Mouse (Mus musculus) lung, embryonic 15.5 days (tissue): ENCODE data around the gene Calhm6. TPM values are rescaled to one million over a fixed set of nuclear protein-coding genes. Genes with fewer than 3 reads are reported as not detected.
A peak's percentile ranks its signal among the peaks of the same experiment; 100 is the strongest.

Experiments
- ATAC-seq: fragments of 200-750 bp; cut with Nextera tagmentation; 2 replicates; pipeline ENCODE4 v1.8.0; 2017; ENCODE audit warnings: moderate number of reproducible peaks, borderline replicate concordance; ENCODE audit not compliant: low FRiP score, low TSS enrichment; ENCODE audit errors: extremely low read depth
- H3K27ac ChIP-seq: fragments of 300-500 bp; sonication (generic); 2 replicates; pipeline ENCODE4 v1.5.1; 2015; ENCODE audit warnings: moderate library complexity, mild to moderate bottlenecking, inconsistent platforms
- H3K27me3 ChIP-seq: fragments of 300-500 bp; sonication (generic); 2 replicates; pipeline ENCODE4 v1.6.1; 2015; ENCODE audit warnings: inconsistent platforms
- H3K36me3 ChIP-seq: fragments of 300-500 bp; sonication (generic); 2 replicates; pipeline ENCODE4 v1.6.1; 2015; ENCODE audit warnings: inconsistent platforms
- H3K4me1 ChIP-seq: fragments of 300-500 bp; sonication (generic); 2 replicates; pipeline ENCODE4 v1.6.1; 2015; ENCODE audit warnings: inconsistent platforms
- H3K4me2 ChIP-seq: fragments of 300-500 bp; sonication (generic); 2 replicates; pipeline ENCODE4 v1.6.1; 2015; ENCODE audit warnings: inconsistent platforms, mild to moderate bottlenecking, moderate library complexity
- H3K4me3 ChIP-seq: fragments of 300-500 bp; sonication (generic); 2 replicates; pipeline ENCODE4 v1.5.1; 2015; ENCODE audit warnings: mild to moderate bottlenecking, inconsistent platforms
- H3K9ac ChIP-seq: fragments of 300-500 bp; sonication (generic); 2 replicates; pipeline ENCODE4 v1.6.1; 2015; ENCODE audit warnings: inconsistent platforms
- H3K9me3 ChIP-seq: fragments of 300-500 bp; sonication (generic); 2 replicates; pipeline ENCODE4 v1.6.1; 2016; ENCODE audit warnings: inconsistent platforms
- WGBS: fragments of 180-500 bp; shearing (Covaris S2); methylation state at CpG from one replicate; pipeline ENCODE4 v1.1.7; 2015; 5-methylcytosine and 5-hydroxymethylcytosine counted together
- polyA plus RNA-seq: library from polyadenylated mRNA; unstranded; fragments of >200 nt; fragmentation: Nextera tagmentation; extraction: Ambion mirVana; gene quantifications from 2 replicates; pipeline ENCODE4 v1.2.1, GENCODE M21; 2015

The Calhm6 gene
- polyA plus RNA-seq, 1 experiment from 2014 or later, result 1.2 TPM

DNA sequence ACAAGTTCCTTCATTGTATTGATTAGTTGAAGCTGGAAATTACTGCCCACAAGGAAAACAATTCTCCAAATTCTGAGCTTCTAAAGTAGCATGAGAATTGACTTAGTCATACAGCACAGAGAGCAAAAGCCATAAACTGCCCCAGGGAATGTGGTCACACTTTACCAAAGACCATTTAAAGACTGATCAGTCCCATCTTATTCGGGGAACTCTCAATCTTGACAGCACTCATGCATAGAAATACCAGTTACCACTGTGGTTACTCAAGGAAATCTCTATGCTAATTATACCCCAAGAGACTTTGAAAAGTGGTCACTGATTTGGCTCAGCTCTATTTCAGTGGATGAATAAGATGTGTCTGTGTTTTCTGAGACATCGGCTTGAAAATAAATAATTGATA lies 32.6 kb downstream of the Calhm6 start:
- no peak overlapping the region for H3K27ac ChIP-seq
- 0 out of 2 replicates have a peak overlapping the region, but pooled peaks have one; percentile 50 for H3K4me2 ChIP-seq
- no peaks in the 10 kb centered on the region for H3K36me3 ChIP-seq
- H3K9me3 ChIP-seq, result no peaks in the 10 kb centered on the region
- no peak for ATAC-seq
- H3K4me1 ChIP-seq, result peaks cover 6% of the 10 kb centered on the region
- 80% methylated on average over 2 of the region's 2 CpGs for WGBS
- no peaks in the 10 kb centered on the region for H3K27me3 ChIP-seq
- no peak overlapping the region for H3K4me3 ChIP-seq
- H3K9ac ChIP-seq, result no peak overlapping the region

DNA sequence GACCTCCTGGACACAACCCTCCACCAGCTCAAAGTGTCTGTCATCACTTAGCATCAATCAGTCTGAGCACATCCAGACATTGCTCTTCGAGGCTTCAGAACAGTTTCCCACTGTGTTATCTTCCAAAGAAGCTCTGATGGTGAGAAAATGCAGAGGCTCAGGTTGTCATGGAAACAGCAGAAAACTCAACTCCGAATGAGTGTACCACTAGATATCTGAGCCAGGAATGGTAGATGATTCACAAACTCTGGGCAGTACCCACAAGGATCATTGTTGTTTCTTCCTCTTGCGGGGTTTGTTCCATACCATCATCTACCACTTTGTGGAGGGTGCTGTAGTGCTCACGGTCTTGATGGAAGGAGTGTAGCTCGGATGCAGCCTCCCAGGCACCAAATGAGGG lies 35.9 kb downstream of the Calhm6 start:
- Histone ChIP-seq H3K27ac (no peak overlapping the region), H3K9ac (no peak overlapping the region), H3K9me3 (no peaks in the 10 kb centered on the region), H3K4me1 (peaks cover 9% of the 10 kb centered on the region), H3K4me2 (no peak overlapping the region), H3K4me3 (no peak overlapping the region), H3K27me3 (no peaks in the 10 kb centered on the region), H3K36me3 (no peaks in the 10 kb centered on the region)
- ATAC-seq, result no peak
- 65% methylated on average over 5 of the region's 5 CpGs for WGBS

DNA sequence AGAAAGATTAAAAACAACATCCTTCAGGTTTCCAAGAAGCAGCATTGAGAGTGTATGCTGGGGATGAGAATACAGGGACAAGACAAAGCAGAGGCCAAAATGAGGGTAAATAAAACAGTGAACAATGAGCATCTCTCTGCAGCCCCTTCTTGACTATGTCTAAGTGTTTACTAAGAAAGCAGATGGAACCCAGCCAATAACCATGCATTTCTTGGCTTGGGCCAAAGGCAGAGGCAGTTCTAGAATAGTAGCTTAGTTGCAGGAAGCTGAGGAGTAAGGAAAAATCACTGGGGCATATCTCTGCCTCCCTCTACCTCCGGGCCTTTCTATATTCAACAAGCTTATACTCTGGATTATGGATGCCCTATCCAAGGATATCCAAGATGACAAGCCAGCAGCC lies 37.3 kb downstream of the Calhm6 start:
- no peak overlapping the region for H3K4me3 ChIP-seq
- no peak overlapping the region for H3K9ac ChIP-seq
- peak; percentile 68; the same call in 1 of the 2 replicates for ATAC-seq
- no peak overlapping the region for H3K4me2 ChIP-seq
- H3K4me1 ChIP-seq, result peaks cover 12% of the 10 kb centered on the region; the same call in 1 of the 2 replicates
- no peaks in the 10 kb centered on the region for H3K9me3 ChIP-seq
- H3K27me3 ChIP-seq, result no peaks in the 10 kb centered on the region
- H3K36me3 ChIP-seq, result no peaks in the 10 kb centered on the region
- WGBS, result 67% methylated on average over 1 of the region's 1 CpGs
- H3K27ac ChIP-seq, result no peak overlapping the region

DNA sequence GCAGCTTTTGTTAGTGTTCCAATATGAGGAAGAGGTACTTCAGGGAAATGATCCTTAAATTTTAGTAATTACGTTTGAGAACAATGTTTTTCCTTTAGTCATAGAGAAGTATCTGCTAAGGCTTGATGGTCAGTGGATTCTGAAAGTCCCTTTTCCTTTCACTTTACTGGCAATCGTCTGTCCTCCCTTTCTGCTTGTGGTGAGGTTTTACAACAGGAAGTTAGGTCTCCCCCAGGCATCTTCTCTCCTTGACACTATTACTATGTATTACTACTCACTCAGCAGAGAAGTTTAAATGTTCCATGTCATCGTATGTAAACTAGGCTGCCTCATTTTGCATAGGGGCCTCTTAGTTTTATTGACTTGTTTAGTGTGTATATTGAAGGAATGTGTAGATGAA lies 38.3 kb downstream of the Calhm6 start:
- H3K4me2 ChIP-seq, result no peak overlapping the region
- no peaks in the 10 kb centered on the region for H3K27me3 ChIP-seq
- H3K9ac ChIP-seq, result no peak overlapping the region
- H3K9me3 ChIP-seq, result no peaks in the 10 kb centered on the region
- no peaks in the 10 kb centered on the region for H3K36me3 ChIP-seq
- H3K27ac ChIP-seq, result no peak overlapping the region
- ATAC-seq, result no peak
- peaks cover 12% of the 10 kb centered on the region; the same call in 1 of the 2 replicates for H3K4me1 ChIP-seq
- 72% methylated on average over 3 of the region's 3 CpGs for WGBS
- H3K4me3 ChIP-seq, result no peak overlapping the region

- no peak overlapping the region for H3K4me3 ChIP-seq
- no peak overlapping the region for H3K4me2 ChIP-seq
- peak; percentile 73; the same call in 1 of the 2 replicates for ATAC-seq
- H3K27ac ChIP-seq, result peak overlapping the region; percentile 50; the same call in 1 of the 2 replicates
- no peaks in the 10 kb centered on the region for H3K27me3 ChIP-seq
- no peak overlapping the region for H3K9ac ChIP-seq
- peaks cover 12% of the 10 kb centered on the region; the same call in 1 of the 2 replicates for H3K4me1 ChIP-seq
- WGBS, result 61% methylated on average over 2 of the region's 2 CpGs
- no peaks in the 10 kb centered on the region for H3K9me3 ChIP-seq
- H3K36me3 ChIP-seq, result no peaks in the 10 kb centered on the region
These were observed 39.3 kb downstream of the Calhm6 start for GRCm38 (mm10) chr10:34088515-34088914.

DNA sequence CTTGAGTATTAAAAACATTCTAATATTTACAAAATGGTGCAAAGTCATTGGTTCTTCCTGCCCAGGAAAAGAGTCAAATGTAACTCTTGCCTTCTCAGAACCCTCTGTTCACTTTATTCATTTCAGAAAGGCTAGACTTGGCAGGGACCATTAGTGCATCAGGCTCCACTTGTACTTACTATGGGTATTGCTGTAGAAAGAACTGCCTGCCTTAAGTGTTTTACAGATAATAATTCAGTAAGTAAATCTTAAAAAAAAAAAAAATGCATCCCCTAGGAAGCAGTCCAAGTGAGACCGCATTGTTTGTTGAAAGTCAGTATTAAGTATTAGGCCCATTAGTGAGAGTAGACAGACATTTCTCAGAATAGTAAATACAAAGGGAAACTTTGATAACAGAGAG lies 41.3 kb downstream of the Calhm6 start:
- Histone ChIP-seq H3K4me1 (peaks cover 12% of the 10 kb centered on the region; the same call in 1 of the 2 replicates), H3K4me2 (no peak overlapping the region), H3K36me3 (no peaks in the 10 kb centered on the region), H3K27ac (no peak overlapping the region), H3K9ac (no peak overlapping the region), H3K27me3 (no peaks in the 10 kb centered on the region), H3K4me3 (no peak overlapping the region), H3K9me3 (no peaks in the 10 kb centered on the region)
- no peak; the same call in 1 of the 2 replicates for ATAC-seq
- WGBS, result 29% methylated on average over 1 of the region's 1 CpGs

Other genes with a start within 250 kb of the Calhm6 start
- gene Rsph4a, start 222.9 kb downstream of the Calhm6 start, polyA plus RNA-seq, result 0.67 and 0.81 TPM in 2 replicates
- 16.2 and 19.5 TPM in 2 replicates for gene Zup1, start 176.7 kb downstream of the Calhm6 start, polyA plus RNA-seq
- 98.0 and 114 TPM in 2 replicates for gene Rwdd1, start 108.4 kb downstream of the Calhm6 start, polyA plus RNA-seq
- not detected in 2 replicates for gene Trappc3l, start 90.4 kb downstream of the Calhm6 start, polyA plus RNA-seq
- gene Calhm4, start 83.7 kb downstream of the Calhm6 start, polyA plus RNA-seq, result not detected in 2 replicates
- 0.65 and 0.96 TPM in 2 replicates for gene Calhm5, start 31.5 kb downstream of the Calhm6 start, polyA plus RNA-seq
- gene Dse, start 79.7 kb upstream of the Calhm6 start, polyA plus RNA-seq, result 29.0 and 31.2 TPM in 2 replicates
- gene Tspyl1, start 154.2 kb upstream of the Calhm6 start, polyA plus RNA-seq, result 67.6 and 69.8 TPM in 2 replicates
- gene Tspyl4, start 169.5 kb upstream of the Calhm6 start, polyA plus RNA-seq, result 8.7 and 9.2 TPM in 2 replicates